Mouse (Mus musculus): Measurements from ENCODE around the gene Vstm5. TPM values are rescaled to one million over a fixed set of nuclear protein-coding genes. Genes with fewer than 3 reads are reported as not detected.

The Vstm5 gene
- polyA plus RNA-seq (2021; fragmentation: Nextera tagmentation), result 14.6 and 16.2 TPM in 2 replicates
- long read RNA-seq, experiment 1, transcript Vstm5-201 (4 exons, 1,991 nt), result major isoform, 90 of 106 reads
- long read RNA-seq, experiment 1, partial matches to known transcripts, result 3 of 106 reads
- long read RNA-seq, experiment 1, other reads (novel, unspliced or antisense), result 13 of 106 reads
- long read RNA-seq, experiment 2, transcript Vstm5-201 (4 exons, 1,991 nt), result major isoform, 14 of 16 reads
- long read RNA-seq, experiment 2, partial matches to known transcripts, result 0 of 16 reads
- long read RNA-seq, experiment 2, other reads (novel, unspliced or antisense), result 2 of 16 reads

DNA sequence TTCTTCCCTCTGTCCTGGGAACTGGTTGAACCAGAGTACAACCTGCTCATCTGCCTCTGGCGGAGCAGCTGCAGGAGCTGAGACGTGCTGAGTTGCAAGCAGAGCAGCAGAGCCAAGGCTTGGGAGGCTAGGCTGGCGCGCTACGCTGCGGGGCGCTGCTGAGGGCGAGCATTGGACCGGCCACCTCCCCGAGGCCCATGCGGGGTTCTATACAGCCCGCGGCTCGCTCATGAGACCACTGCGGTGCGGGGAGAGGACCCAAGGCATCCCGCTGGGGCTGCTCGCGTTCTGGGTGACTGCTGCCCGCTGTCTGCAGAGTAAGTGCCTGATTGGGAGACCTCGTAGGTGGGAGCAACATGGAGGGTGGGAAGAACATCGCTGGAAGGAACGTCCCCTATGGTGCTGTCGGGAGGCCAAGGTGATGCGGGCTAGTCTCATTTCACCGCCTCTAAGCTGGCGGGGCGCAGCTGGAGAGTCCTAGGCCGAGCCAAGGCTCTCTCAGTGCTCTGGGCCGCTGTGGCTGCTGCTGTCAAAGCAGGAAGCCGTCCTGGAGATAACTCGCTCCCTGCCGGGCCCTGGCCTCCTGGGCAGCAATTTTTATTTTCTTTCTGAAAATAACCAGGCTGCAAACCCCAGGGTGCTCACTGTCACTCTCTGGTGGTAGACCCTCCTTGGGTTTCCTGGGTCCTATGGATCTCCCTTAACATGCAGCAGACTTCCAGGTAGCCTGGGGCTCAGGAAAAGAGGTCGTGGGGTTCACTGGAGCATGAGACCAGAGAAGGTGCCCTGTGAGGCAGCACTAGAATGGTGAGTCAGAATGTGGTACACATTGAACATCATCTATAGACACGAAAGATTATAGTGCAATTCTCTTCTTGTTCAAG lies at the start of gene Vstm5:
Gene Vstm5, plus strand, starts transcription at position 4 of the 884 bp plus-strand sequence.

DNA sequence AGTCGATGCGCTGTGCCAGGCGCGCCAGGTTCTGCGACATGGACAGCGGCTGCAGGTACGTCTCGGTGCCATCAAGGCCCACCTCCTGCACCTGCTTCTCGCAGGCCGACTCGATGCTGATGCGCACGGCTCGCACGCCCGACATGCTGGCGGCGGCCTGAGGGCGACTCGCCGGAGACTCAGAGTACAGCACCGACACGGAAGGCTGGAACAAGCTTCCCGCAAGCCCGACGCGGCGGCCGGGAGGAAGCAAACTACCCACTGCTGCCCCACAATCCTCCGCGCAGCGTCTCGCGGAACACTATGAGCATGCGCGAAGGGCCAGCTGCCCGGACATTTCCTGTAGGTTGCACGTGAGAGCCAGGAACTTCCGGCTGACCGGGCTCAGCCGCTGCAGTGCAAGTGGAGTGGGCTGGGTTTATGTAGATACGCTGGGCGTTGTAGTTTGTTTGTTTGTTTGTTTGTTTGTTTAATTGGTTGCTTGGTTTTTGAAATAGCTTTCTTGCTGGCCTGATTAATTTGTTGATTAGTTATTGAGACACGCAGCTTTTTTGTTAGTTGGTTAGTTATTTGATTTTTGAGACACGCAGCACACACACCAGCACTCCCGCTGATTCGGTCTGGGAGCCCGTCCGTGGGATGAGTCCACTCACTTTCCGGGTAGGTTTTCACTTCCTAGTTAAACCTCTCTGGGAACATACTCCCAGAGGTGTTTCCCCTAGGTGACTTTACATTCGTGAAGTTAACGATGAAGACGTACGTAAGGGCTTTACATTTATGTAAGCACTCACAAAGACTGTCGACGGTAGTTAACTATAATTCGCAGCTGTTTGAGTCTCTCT lies 41.0 kb downstream of the Vstm5 start, which contains the start of gene Med17:
Gene Med17, minus strand, starts transcription at position 283 of the 842 bp plus-strand sequence.

DNA sequence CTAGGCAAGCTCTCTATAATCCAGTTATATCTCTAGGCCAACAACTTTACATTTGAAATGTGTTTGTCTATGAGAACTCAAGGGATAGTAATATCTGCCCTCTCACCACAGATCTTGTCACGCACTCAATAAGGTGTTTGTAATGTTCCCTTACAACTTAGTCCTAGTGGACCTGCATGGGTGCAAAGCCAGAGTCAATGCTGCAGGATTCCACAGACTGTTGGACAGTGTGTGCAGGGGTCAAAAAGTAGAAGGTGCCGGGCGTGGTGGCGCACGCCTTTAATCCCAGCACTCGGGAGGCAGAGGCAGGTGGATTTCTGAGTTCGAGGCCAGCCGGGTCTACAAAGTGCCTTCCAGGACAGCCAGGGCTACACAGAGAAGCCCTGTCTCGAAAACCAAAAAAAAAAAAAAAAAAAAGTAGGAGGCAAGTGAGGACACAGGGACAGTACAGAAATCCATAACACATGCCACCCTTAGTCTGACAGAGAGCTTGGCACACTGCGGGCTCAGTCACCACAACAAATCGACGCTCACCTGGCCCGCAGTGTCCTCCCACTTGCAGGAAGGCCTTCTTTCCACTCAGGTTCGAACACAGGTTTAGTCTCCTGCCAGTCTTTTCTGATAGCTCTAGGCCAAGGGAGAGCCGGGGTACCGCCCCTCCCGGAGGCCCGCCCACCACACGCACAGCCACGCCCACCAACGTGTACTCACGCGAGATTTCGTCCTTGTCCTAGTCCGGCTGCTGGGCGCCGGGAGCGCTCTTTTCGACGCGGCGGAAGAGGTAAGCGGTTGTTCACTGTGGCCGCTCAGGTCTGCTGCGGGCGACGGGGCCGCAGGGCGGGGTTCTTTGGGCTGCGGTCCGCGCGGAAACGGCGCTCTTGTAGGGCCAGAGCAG lies 66.9 kb downstream of the Vstm5 start, which contains the start of gene Taf1d:
Gene Taf1d, plus strand, starts transcription at position 712 of the 895 bp plus-strand sequence.

GRCm38 (mm10) chr9:15306398-15307119 lies 67.7 kb downstream of the Vstm5 start, which contains the start of gene 4931406C07Rik:
Gene 4931406C07Rik, minus strand, starts transcription at chr9:15306448.

Other genes with a start within 250 kb of the Vstm5 start
- gene Panx1, start 193.6 kb upstream of the Vstm5 start, polyA plus RNA-seq (2021; fragmentation: Nextera tagmentation), result 24.5 and 32.9 TPM in 2 replicates
- gene Hephl1, start 126.9 kb upstream of the Vstm5 start, polyA plus RNA-seq (2021; fragmentation: Nextera tagmentation), result not detected in 2 replicates
- 17.2 and 24.9 TPM in 2 replicates for gene Med17, start 40.9 kb downstream of the Vstm5 start, polyA plus RNA-seq (2021; fragmentation: Nextera tagmentation)
- gene Taf1d, start 67.2 kb downstream of the Vstm5 start, polyA plus RNA-seq (2021; fragmentation: Nextera tagmentation), result 17.2 and 17.5 TPM in 2 replicates
- gene 4931406C07Rik, start 67.4 kb downstream of the Vstm5 start, polyA plus RNA-seq (2021; fragmentation: Nextera tagmentation), result 4.3 and 5.7 TPM in 2 replicates
- gene Cep295, start 118.7 kb downstream of the Vstm5 start, polyA plus RNA-seq (2021; fragmentation: Nextera tagmentation), result 2.4 and 3.1 TPM in 2 replicates

All from left cerebral cortex, adult 6 months (tissue).